Mouse (Mus musculus): ENCODE measurements around the gene Itln1. TPM values are rescaled to one million over a fixed set of nuclear protein-coding genes. Genes with fewer than 3 reads are reported as not detected.

The Itln1 gene
- not detected for total RNA-seq (2021)
- long read RNA-seq, experiment 1 = 0 reads
- long read RNA-seq, experiment 2 = 0 reads

GRCm38 (mm10) chr1:171535194-171535593 is at the start of gene Itln1:
Itln1 (minus strand) TSS chr1:171535294.
- no peak within 1 kb of the TSS for H3K4me3 ChIP-seq
- TF ChIP-seq CTCF (conservative IDR thresholded peaks at IDR 0.05) = no peak
- DNase-seq (ENCODE audit: low spot score in 2 of 2) = no peak
- no peak within 1 kb of the TSS for H3K27ac ChIP-seq

DNA sequence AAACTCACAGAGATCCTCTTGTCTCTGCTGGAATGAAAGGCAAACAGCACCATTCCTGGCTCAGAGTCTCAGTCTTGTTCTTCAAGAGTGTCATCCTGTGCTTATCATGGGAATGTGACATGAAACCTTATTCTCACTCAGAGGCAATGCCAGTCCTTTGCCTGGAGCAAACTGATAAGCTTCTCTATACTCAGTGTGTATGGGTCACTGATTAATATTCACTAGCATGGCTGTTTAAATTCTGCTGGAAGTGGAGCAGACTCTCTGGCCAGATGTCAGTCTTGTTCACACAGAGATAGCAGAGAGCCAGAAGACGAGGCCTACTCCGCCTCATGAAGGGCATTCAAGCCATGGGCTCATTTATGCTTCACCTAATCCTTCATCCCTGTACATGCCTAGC is 49.5 kb upstream of the Itln1 start:
- Histone ChIP-seq H3K4me3 (no peak overlapping the region), H3K27ac (no peak overlapping the region)
- TF ChIP-seq CTCF (conservative IDR thresholded peaks at IDR 0.05) = no peak
- DNase-seq (ENCODE audit: low spot score in 2 of 2) = no peak

DNA sequence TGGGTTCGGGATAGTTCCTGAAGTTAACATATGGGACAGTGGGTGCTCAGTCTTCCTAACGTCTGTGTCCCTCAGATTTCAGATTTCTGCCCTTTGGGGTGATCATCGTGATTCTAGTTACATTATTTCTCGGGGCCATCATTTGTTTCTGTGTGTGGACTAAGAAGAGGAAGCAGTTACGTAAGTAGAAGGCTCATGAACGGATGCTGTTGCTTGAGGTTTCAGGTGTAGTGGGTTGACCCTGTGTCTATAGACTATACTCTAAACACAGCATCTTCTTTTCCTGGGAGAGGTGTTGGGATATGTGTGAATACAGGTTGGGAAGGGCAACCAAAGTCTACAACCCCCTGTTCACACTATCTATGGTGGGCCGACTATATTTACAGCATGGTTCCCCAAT is 42.1 kb upstream of the Itln1 start:
- TF ChIP-seq CTCF (conservative IDR thresholded peaks at IDR 0.05) = no peak
- H3K4me3 ChIP-seq = no peak overlapping the region
- H3K27ac ChIP-seq = no peak overlapping the region
- no peak for DNase-seq (ENCODE audit: low spot score in 2 of 2)

DNA sequence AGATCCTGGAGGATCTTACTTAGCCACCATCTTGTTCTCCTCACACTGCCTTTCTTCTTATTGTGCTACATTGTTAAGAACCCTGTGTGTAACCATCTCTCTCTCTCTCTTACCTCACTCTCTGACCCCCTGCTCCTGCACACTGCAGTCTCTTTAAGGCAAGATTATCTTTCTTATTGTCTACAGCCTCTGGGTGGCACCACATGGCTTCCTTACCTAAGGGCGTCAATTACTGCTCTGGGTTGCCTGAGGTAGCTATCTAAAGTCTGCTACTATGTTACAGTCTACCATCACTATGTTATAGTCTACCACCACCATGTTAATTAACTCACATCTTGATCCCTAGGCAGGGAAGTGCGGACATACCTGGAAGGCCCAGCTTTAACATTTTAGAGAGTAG is 33.3 kb upstream of the Itln1 start:
- H3K4me3 ChIP-seq = no peak overlapping the region
- TF ChIP-seq CTCF (conservative IDR thresholded peaks at IDR 0.05) = peak; percentile 24
- no peak for DNase-seq (ENCODE audit: low spot score in 2 of 2)
- H3K27ac ChIP-seq = no peak overlapping the region

- Histone ChIP-seq H3K4me3 (no peak overlapping the region), H3K27ac (no peak overlapping the region)
- peak; percentile 92 for TF ChIP-seq CTCF (conservative IDR thresholded peaks at IDR 0.05)
- DNase-seq (ENCODE audit: low spot score in 2 of 2) = peak; percentile 46 to 48
Measured at GRCm38 (mm10) chr1:171566777-171567176, 31.7 kb upstream of the Itln1 start.

- H3K27ac ChIP-seq = no peak overlapping the region
- no peak for TF ChIP-seq CTCF (conservative IDR thresholded peaks at IDR 0.05)
- H3K4me3 ChIP-seq = no peak overlapping the region
- no peak for DNase-seq (ENCODE audit: low spot score in 2 of 2)
Measured at GRCm38 (mm10) chr1:171565888-171566287, 30.8 kb upstream of the Itln1 start.

DNA sequence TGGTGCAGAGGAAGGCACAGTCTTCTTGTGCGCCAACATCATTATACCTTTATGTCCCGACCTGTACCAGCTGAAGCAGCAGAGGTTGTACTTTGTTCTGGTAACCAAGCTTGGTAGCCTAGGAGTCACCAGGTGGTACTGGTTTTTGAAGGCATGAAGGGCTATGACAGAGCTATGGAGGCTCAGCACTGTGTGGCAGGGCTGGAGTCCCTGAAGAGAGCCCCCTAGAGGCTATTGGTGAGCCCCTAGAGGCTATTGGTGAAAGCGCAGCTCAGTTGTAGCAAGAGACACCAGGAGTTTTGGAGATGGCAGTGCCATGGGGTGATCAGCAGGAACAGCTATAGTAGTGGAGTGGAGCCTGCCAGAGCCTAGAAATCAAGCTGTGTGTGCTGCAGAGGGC is 29.2 kb upstream of the Itln1 start:
- DNase-seq (ENCODE audit: low spot score in 2 of 2) = no peak
- Histone ChIP-seq H3K4me3 (no peak overlapping the region), H3K27ac (no peak overlapping the region)
- TF ChIP-seq CTCF (conservative IDR thresholded peaks at IDR 0.05) = peak; percentile 73

DNA sequence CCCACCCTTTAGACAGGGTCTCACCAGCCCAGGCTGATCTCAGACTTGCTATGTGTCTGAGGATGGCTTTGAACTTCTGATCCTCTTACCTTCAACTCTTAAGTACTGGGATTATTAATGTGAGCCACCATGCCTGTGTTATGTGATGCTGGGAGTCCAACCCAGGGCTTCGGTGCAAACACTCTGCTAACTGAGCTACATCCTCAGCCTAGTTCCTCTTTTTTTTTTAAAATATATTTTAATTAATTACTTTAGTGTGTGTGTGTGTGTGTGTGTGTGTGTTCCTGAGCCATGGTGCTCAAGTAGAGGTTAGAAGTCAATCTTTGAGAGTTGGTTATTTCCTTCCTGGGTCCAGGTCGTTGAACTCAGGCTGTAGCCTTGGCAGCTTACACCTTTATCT is 27.9 kb upstream of the Itln1 start:
- Histone ChIP-seq H3K27ac (no peak overlapping the region), H3K4me3 (no peak overlapping the region)
- DNase-seq (ENCODE audit: low spot score in 2 of 2) = no peak
- no peak for TF ChIP-seq CTCF (conservative IDR thresholded peaks at IDR 0.05)

DNA sequence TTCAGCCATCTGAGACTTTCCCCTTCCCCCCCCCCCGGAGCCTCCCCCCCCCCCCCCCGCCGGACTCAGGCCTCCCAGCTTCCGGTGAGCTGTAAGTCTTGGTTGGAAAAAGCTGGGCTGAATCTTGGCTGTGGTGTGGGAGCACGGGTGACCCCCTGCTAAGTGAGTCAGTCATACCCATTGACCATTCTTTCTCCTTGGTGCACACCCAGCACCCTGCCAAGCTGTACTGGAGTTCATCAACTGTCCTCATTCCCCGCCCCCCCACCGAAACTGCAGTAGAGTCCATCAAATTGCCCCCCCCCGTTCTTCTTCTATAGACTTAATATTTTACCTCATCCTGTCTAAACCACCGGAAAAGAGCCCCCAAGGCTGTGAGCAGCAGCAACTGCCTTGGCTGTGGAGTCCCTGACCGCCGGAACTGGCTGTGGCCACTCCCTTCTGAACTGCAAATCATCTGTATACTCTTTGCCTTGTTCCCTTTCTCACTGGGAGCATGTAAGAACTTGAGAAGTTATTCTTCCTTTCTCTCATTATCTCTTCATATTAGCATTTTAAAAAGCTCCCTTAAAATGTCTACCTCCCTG is 26.6 kb upstream of the Itln1 start:
- DNase-seq (ENCODE audit: low spot score in 2 of 2) = no peak
- H3K27ac ChIP-seq = no peak overlapping the region
- no peak for TF ChIP-seq CTCF (conservative IDR thresholded peaks at IDR 0.05)
- H3K4me3 ChIP-seq = no peak overlapping the region

DNA sequence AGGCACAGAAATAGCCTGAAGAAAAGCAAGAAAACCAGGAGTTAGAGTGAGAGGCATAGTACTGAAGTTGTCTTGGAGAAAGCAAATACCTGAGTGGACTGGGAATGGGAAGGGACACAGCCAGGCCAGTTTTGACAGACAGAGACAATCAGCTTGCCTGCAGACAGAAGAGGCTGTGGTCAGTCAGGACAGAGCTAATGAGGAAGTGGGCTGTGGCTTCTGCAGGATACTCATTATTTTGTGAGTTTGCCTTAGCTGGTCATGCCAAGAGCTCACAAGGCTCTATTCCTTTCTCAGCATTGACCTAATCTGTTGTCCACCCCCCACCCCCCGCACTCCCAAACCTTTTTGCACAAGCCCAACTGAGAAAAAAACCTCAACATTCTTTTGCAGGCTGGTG is 26.1 kb upstream of the Itln1 start:
- Histone ChIP-seq H3K4me3 (no peak overlapping the region), H3K27ac (no peak overlapping the region)
- no peak for TF ChIP-seq CTCF (conservative IDR thresholded peaks at IDR 0.05)
- DNase-seq (ENCODE audit: low spot score in 2 of 2) = no peak

DNA sequence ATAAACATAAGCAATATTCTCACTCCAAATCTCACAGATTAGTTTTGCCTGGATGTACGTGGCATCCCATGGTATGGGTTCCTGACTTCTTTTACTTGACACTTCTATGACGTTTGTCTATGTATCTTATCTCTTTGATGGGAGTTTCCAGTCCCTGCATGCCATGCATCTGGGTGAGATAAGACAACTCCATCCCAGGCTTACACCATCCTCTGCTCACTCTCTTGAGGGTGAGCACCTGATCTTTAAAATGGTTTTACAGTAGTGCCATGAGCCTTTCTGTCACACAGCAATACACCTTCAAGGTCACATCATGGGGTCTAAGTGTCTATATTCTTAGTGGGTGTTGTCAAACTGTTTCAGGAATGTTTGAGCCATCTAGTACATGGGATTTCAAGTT is 25.2 kb upstream of the Itln1 start:
- no peak for TF ChIP-seq CTCF (conservative IDR thresholded peaks at IDR 0.05)

DNA sequence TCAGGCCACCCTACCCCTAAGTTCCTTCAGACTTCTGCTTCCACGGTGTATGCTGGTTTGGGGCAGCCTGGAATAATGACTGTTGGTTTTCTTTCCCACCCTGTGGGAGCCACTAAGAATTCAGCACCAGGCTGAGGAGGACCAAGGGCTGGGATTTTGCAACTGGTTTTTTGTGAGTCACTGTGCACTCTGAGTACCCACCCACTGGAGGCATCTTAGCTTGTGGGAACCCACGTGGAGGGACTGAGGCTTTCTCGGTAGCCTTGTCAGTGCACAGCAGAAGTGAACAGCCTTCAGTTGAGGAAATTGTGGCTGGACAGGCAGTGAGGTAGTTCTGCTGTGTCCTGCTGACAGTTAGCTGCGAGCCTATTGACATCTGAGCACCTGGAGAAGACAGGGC is 23.8 kb upstream of the Itln1 start, which contains the start of gene Cd244a:
Cd244a (plus strand) TSS at position 296 of the 400 bp plus-strand sequence.
- Histone ChIP-seq H3K4me3 (no peak within 1 kb of the TSS), H3K27ac (no peak within 1 kb of the TSS)
- DNase-seq (ENCODE audit: low spot score in 2 of 2) = no peak
- no peak for TF ChIP-seq CTCF (conservative IDR thresholded peaks at IDR 0.05)

More for the DNA sequence above, 25.2 kb upstream of the Itln1 start:
- no peak overlapping the region for H3K27ac ChIP-seq
- H3K4me3 ChIP-seq = no peak overlapping the region
- no peak for DNase-seq (ENCODE audit: low spot score in 2 of 2)

DNA sequence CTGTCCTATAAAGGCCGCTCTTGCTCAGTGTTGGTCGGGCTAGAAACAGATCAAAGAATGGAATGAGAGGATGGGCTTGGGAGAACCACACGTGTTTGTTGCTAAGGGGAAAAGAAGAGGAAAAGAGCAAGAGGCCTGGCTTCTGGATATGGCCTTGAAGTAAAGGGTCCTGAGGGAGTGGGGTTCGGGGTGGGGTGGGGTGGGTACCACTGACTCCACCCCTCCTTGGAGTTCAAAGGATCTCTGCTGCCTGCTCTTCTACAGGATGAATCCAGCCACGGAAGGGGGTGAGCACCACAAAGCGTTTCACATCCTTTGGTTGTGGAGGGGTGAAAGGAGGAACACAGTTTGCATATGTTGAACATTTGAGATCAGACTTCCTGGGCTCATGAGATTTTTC is 23.3 kb upstream of the Itln1 start:
- Histone ChIP-seq H3K4me3 (no peak overlapping the region), H3K27ac (no peak overlapping the region)
- DNase-seq (ENCODE audit: low spot score in 2 of 2) = no peak
- no peak for TF ChIP-seq CTCF (conservative IDR thresholded peaks at IDR 0.05)

DNA sequence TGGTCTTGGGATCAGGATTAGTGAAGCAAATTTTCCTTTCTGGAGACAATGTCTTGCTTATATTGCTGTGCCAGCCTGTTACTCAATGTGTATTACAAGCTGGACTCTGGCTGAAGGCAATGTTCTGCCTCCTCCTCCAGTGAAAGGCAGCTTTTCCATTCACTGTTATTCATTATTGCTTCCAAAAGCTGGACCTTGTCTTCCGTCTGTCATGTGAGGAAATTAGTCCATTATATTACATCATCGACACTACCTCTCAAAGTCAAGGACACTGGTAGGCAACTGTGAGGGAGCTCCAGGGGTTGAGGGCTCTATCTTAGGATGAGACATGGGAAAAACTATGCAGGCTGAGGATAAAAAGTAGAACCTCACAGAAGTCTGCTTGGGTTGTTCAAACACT is 21.3 kb upstream of the Itln1 start:
- no peak for DNase-seq (ENCODE audit: low spot score in 2 of 2)
- Histone ChIP-seq H3K4me3 (no peak overlapping the region), H3K27ac (no peak overlapping the region)
- no peak for TF ChIP-seq CTCF (conservative IDR thresholded peaks at IDR 0.05)
